Mouse (Mus musculus) adrenal gland, postnatal 4 days (tissue): Measurements from ENCODE around the gene Nefh. TPM values are rescaled to one million over a fixed set of nuclear protein-coding genes. Genes with fewer than 3 reads are reported as not detected.
A peak's percentile ranks its signal among the peaks of the same experiment; 100 is the strongest.

Source experiments
- DNase-seq, 2 experiments: peaks; one replicate each; pipeline ENCODE4 v3.0.0; 2021 to 2022; ENCODE audit warnings: low spot score in 2 of 2, mixed read lengths in 2 of 2
- total RNA-seq, 2 experiments: library from RNA; stranded (reverse); gene quantifications; 2 replicates each; pipeline ENCODE4 v1.2.3; 2021

The Nefh gene
- total RNA-seq, 2 experiments from 2014 or later = 3.0 to 3.9 TPM

- DNase-seq = no peak
Measured at GRCm38 (mm10) chr11:4953918-4954317, 6.1 kb upstream of the Nefh start.

DNA sequence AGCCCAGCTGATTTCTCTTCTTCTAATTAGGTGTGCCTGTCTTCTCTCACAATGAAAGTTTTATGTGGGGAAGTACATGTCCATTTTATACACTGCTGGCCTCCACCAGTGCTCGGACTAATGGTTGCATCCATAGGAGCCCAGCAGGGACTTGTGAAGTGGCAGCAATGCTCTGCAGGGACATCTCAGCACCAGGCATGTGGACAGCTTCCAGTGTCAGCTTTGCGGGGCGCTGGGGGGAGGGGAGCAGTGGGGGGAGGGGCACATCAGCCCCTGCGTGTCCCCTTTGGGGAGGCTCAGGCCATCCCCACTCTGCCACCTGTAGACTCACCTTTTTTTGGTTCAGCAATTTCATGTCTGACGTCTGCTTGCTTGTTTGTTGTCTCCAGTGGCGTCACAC lies 5.5 kb upstream of the Nefh start:
- DNase-seq = no peak

DNA sequence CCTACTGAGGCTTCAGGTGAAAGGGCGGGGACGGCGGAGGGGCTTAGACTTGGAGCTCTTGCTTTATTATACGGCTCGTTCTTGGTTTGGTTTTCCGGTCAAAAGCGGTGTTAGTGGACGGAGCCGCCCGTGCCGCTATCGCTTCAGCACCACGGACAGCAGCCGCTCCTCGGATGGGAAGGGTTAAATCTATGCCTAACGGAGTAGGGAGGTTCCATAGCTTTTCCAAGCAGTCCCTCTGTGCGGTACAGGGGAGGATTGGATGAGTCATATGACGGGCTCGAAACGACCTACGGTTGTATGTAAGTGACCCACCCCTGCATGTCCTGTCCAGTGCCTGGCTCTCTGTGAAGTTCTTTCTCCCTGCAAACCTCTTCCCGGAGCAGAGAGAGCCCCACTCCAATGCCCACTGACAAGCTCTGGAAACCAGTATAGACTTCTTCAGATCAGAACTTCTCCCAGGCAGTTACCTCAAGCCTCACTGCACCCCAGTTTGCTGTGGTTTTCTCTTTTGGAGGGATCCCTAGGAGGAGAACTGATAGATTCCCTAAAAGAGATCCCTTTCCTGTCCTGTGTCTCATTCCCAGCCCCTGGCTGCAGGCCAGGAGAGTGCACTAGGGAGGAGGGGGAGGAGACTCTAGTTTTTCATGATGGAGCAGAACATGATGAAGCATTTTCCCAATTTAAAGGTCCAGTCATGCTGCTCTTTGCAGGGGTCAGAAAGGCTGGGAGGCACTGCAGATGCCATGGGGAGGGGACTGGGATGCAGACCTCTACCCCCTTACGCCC lies 1.6 kb upstream of the Nefh start:
- DNase-seq = peak in 1 of 2 experiments; percentile 30

DNA sequence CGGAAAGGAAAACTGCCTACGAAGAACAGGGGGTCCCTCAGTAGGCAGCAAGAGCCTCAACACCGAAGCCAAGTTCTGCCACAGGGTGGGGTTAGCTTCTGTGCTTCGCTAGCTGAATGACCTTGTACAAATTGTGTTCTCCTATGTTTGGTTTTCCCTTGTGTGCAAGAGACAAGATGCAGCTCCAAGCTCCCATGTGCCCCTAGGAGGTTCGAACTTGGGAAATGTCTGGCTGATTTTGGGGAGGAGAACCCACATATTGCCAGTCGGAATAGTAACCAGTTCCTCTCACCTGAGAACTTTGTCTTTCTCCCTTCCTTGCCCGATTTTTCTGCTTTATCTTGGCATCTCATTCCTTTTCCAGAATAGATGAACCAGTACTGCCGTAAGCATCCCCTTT lies 928 bp upstream of the Nefh start:
- no peak for DNase-seq

DNA sequence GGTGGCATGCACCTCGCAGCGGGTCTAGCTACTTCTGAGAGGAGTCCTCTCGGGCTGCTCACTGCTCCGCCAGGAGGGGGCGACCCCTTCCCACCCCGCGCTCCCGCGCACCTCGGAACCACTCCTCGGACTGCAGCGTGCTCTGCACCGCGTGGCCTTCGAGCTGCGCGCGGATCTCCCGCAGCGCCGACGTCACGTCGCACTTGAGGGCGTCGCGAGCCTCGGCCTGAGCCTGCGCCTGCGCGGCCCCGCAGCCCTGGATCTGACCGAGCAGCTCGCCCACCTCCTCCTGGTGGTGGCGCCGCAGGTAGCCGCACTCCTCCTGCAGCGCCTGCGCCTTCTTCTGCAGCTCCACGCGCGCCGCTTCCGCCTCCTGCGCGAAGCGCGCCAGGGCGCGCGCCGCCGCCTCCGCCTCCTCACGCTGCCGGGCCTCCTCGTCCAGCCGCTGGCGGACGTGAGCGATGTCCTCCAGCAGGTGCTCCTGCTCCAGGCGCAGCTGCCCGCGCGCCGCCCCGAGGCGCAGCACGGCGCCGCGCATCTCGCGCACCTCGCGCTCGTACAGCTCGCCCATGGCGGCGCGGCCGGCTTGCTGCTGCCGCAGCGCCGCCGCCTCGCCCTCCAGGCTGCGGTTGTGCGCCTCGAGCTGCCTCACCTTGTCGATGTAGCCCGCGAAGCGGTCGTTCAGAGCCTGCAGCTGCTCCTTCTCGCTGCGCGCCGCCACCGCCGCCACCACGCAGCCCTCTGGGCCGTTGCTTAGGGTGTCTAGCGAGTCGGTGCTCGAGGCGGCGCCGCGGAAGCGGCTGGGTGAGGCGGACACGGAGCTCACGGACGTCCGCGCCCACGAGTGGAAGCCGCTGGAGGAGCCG lies 684 bp downstream of the Nefh start:
- no peak for DNase-seq

DNA sequence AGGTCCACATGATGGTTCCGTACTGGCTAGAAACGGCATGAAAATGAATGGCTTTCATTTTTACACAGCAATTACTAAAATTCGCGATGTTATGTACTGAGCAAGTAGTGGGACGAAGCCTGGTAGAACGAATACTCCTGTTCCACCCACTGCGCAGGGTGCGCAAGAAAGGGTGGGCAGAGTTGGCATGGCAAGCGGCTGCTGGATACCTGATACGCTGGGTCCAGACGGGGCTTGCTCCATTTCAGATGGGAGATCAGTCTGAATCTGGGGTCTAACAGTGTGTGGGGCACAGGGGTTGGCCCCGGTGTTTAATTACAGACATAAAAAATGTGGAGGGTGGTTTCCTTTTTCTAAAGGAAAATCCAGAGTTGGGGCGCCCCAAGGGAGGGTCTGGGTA lies 1.3 kb downstream of the Nefh start:
- DNase-seq = no peak

DNA sequence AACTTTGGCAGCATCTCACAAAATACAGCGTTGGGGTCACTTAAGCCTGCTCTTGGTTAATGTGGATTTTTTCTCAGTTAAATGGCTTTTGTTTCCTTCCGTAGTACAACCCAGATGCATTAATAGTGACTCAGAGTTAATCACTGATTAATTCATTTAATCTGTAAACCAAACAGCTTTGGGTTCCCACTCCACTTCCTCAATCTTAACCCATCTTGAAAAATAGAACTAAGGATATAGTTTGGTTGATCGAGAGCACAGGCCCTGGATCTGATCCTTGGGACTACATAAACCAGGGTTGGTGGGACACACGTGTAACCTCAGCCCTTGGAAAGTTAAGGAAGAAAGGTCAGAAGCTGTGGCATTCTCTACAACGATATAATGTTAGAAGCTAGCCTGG lies 11.6 kb downstream of the Nefh start:
- no peak for DNase-seq

GRCm38 (mm10) chr11:4931009-4931601 lies 16.8 kb downstream of the Nefh start:
- peak in 1 of 2 experiments; percentile 26 for DNase-seq

DNA sequence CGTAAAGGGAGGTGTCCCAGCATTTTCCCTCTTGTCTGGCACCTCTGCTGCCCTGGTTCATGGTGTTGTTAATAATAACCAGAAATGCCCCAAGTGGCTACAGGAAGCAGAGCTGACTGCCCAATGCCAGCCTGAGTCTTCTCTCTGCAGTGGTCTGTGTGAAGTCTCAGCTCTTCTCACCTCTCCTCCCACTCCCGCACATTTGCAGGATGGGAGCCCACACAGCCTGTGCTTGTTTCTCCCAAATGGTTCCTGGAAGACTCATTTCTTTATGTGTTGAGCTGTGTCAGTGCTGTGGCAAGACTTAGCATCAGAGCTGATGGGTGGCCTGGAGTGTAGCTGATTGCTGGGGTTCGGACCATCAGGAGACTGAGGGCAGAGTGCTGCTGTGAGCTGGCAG lies 20.6 kb downstream of the Nefh start:
- DNase-seq = no peak

DNA sequence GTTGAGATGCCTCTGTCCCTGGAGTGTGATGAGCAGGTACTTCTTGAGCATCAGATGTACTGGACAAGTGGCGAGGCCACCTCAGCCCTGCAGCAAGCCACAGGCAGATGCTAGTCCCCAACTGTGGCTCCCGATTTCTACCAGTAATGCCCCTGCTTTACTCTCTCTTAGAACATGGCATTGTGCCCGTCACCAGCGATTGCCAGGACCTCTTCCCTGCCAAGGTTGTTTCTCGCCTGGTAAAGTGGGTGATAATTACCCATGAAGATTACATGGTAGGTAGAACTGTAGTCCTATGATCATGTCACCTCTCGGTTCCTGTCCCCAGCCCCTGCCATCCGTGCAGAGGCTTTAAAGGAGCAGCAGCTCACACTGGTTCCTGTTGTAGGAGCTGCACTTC lies 26.1 kb downstream of the Nefh start:
- no peak for DNase-seq

- DNase-seq = no peak
Measured at GRCm38 (mm10) chr11:4921281-4921680, 26.6 kb downstream of the Nefh start.

- peak in 1 of 2 experiments; percentile 31 for DNase-seq
Measured at GRCm38 (mm10) chr11:4916068-4916467, 31.8 kb downstream of the Nefh start.

DNA sequence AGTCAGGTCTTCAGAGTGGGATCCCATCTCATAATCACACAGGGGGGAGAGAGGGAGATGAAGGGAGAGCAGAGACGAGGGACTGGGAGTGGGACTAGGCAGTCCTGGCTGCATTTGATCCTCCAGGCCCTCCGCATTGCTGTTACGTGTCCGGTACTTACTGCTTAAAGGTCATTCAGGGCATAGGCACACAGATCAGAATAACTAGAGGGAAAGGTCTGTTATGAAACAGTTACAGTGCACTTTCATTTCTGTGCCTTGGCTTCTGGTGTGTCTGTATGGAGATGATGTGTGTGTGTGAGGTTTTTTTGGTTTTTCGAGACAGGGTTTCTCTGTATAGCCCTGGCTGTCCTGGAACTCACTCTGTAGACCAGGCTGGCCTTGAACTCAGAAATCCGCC lies 41.6 kb downstream of the Nefh start:
- no peak for DNase-seq

DNA sequence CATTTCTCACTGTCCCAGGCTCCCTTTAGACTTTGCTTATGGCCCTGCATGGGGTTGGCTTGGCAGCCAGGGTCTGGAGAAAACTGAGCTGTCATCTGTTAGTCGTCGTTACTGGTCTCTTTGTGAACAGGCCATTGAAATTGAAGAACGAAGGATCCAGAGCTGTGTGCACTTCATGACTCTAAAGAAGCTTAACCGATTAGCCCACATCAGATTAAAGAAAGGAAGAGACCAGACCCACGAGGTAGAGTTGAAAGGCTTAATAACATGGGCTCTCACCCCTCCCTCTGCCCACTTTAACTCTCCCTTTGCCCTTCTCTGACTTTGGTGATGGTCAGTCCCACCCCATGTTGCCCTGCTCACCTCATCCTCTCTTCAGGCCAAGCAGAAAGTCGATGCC lies 45.9 kb downstream of the Nefh start:
- no peak for DNase-seq

- no peak for DNase-seq
Measured at GRCm38 (mm10) chr11:4900437-4900836, 47.4 kb downstream of the Nefh start.

GRCm38 (mm10) chr11:4894848-4895816 lies 52.7 kb downstream of the Nefh start, which contains the start of gene Thoc5:
Thoc5 (plus strand) TSS chr11:4895320.
- DNase-seq = peak; percentile 46 to 62
